In genomic region chr17:80289280-80290073, GRCm38 (mm10) we compare ENCODE assay signal across 8 mouse cellular contexts. TPM values are rescaled to one million over a fixed set of nuclear protein-coding genes. Genes with fewer than 3 reads are reported as not detected.
DNase-seq lines count a peak whose midpoint lies in the region; ATAC-seq and TF ChIP-seq lines count a peak whose summit lies in the region.

No protein-coding gene starts in this region.

- TF ChIP-seq POLR2A in CH12.LX (IDR thresholded peaks at IDR 0.05; ENCODE audit: low read depth, low read length): no peak

- TF ChIP-seq EP300 in CH12.LX (IDR thresholded peaks at IDR 0.05; ENCODE audit: low read length): no peak

- no peak for TF ChIP-seq RAD21 in CH12.LX (IDR thresholded peaks at IDR 0.05; ENCODE audit: low read depth, low read length)

- H3K4me2 ChIP-seq in CH12.LX (ENCODE audit: insufficient read depth, low read depth, poor library complexity, severe bottlenecking): peak overlapping the region; percentile 98
- H3K4me2 ChIP-seq in limb, embryonic 15.5 days: peak overlapping the region; percentile 57
- H3K4me2 ChIP-seq in stomach, embryonic 15.5 days: peak overlapping the region; percentile 70

- H3K4me1 ChIP-seq in heart, embryonic 10.5 days: peaks cover 9% of the 10 kb centered on the region
- peaks cover 3 to 7% of the 10 kb centered on the region in 2 experiments; a peak in 3 of 4 replicates for H3K4me1 ChIP-seq in CH12.LX (ENCODE audit: control insufficient read depth in 1 of 2, insufficient read depth in 2 of 2)
- peaks cover 8% of the 10 kb centered on the region for H3K4me1 ChIP-seq in limb, embryonic 15.5 days
- H3K4me1 ChIP-seq in stomach, embryonic 15.5 days: peaks cover 6% of the 10 kb centered on the region; the same call in 1 of the 2 replicates

- H3K9me3 ChIP-seq in heart, embryonic 10.5 days: no peaks in the 10 kb centered on the region
- H3K9me3 ChIP-seq in CH12.LX (replicated peaks; ENCODE audit: low read length): no peaks in the 10 kb centered on the region
- H3K9me3 ChIP-seq in limb, embryonic 15.5 days: no peaks in the 10 kb centered on the region
- no peaks in the 10 kb centered on the region for H3K9me3 ChIP-seq in stomach, embryonic 15.5 days

- no peak for DNase-seq in heart, embryonic 10.5 days (ENCODE audit: low spot score)
- DNase-seq in heart, adult 8-10 months (ENCODE audit: low spot score): no peak
- DNase-seq in CH12.LX (ENCODE audit: extremely low read depth): no peak
- DNase-seq in urinary bladder, postnatal 4 days (ENCODE audit: low spot score in 2 of 2): no peak
- no peak for DNase-seq in spleen, postnatal 4 days (ENCODE audit: low spot score in 2 of 2)

- H3K27me3 ChIP-seq in heart, embryonic 10.5 days (ENCODE audit: insufficient read depth, poor library complexity, severe bottlenecking): no peaks in the 10 kb centered on the region
- H3K27me3 ChIP-seq in CH12.LX (replicated peaks): no peaks in the 10 kb centered on the region
- no peaks in the 10 kb centered on the region for H3K27me3 ChIP-seq in limb, embryonic 15.5 days
- H3K27me3 ChIP-seq in stomach, embryonic 15.5 days (replicated peaks): no peaks in the 10 kb centered on the region

- peak overlapping the region; percentile 93 for H3K27ac ChIP-seq in heart, embryonic 10.5 days
- H3K27ac ChIP-seq in CH12.LX (ENCODE audit: insufficient read depth, low read depth): peak overlapping the region; percentile 54
- peak overlapping the region; percentile 90 for H3K27ac ChIP-seq in limb, embryonic 15.5 days
- peak overlapping the region; percentile 87 for H3K27ac ChIP-seq in stomach, embryonic 15.5 days

- TF ChIP-seq CTCF in CH12.LX (conservative IDR thresholded peaks at IDR 0.05 in 1 of 2, IDR thresholded peaks at IDR 0.05 in 1 of 2; ENCODE audit: low read depth in 2 of 2, low read length in 2 of 2): no peak

- peak; percentile 34 for ATAC-seq in erythroblast, adult 5-6 weeks (replicated peaks; ENCODE audit: low FRiP score, poor library complexity, severe bottlenecking)
- ATAC-seq in limb, embryonic 15.5 days (ENCODE audit: insufficient number of reproducible peaks, low FRiP score, low TSS enrichment, low read depth): no peak; the same call in 1 of the 2 replicates
- ATAC-seq in stomach, embryonic 15.5 days (ENCODE audit: insufficient read depth, low FRiP score, low read depth): no peak

- 1% methylated on average over 30 of the region's 30 CpGs for WGBS in heart, embryonic 10.5 days
- under 1% methylated on average over 30 of the region's 30 CpGs for WGBS in limb, embryonic 15.5 days
- WGBS in stomach, embryonic 15.5 days: under 1% methylated on average over 30 of the region's 30 CpGs

- dilution Hi-C loops in CH12.LX (cut with MboI; ENCODE audit: extremely low pct_ligation_motif_present, extremely low pct_unique_long_range_greater_than_20kb, low sequenced_read_pairs): no loop called here

- no peaks in the 10 kb centered on the region for H3K36me3 ChIP-seq in heart, embryonic 10.5 days
- H3K36me3 ChIP-seq in CH12.LX (replicated peaks in 1 of 2; ENCODE audit: control insufficient read depth in 1 of 2, insufficient read depth in 1 of 2, low read length in 1 of 2): peaks cover 0 to 3% of the 10 kb centered on the region in 2 experiments
- H3K36me3 ChIP-seq in limb, embryonic 15.5 days: no peaks in the 10 kb centered on the region
- no peaks in the 10 kb centered on the region for H3K36me3 ChIP-seq in stomach, embryonic 15.5 days

- peak overlapping the region; percentile 87 for H3K4me3 ChIP-seq in heart, embryonic 10.5 days
- H3K4me3 ChIP-seq in CH12.LX (replicated peaks in 1 of 3; ENCODE audit: low read depth in 2 of 3, low read length in 2 of 3, poor library complexity in 1 of 3): peak overlapping the region; percentile 91 to 94 (median 92)
- H3K4me3 ChIP-seq in limb, embryonic 15.5 days: peak overlapping the region; percentile 94
- H3K4me3 ChIP-seq in stomach, embryonic 15.5 days (replicated peaks): peak overlapping the region; percentile 89

- peaks cover 23% of the 10 kb centered on the region for H3K79me2 ChIP-seq in CH12.LX (replicated peaks; ENCODE audit: control insufficient read depth, extremely low read depth, insufficient read depth, poor library complexity, severe bottlenecking)

- peak overlapping the region; percentile 63 for H3K9ac ChIP-seq in CH12.LX (ENCODE audit: insufficient read depth, low read depth)
- H3K9ac ChIP-seq in limb, embryonic 15.5 days: peak overlapping the region; percentile 80
- peak overlapping the region; percentile 77 for H3K9ac ChIP-seq in stomach, embryonic 15.5 days

- in situ Hi-C loops in CH12.LX (cut with MboI; ENCODE audit: low pct_ligation_motif_present, low pct_unique_long_range_greater_than_20kb, low sequenced_read_pairs): loop anchor here (25.0 kb wide), 1 partner anchor 273 kb away; no protein-coding TSS in a partner anchor

TF ChIP-seq in CH12.LX, 34 proteins besides CTCF, POLR2A, EP300 and RAD21:
- TF ChIP-seq TCF12 (IDR thresholded peaks at IDR 0.05; ENCODE audit: low read depth, low read length) (no peak), NRF1 (IDR thresholded peaks at IDR 0.05; ENCODE audit: low read depth, low read length) (no peak), JUN (IDR thresholded peaks at IDR 0.05; ENCODE audit: insufficient read depth, low read depth, low read length) (no peak), MXI1 (IDR thresholded peaks at IDR 0.05; ENCODE audit: low read depth, low read length) (0 out of 2 replicates have a peak, but pooled peaks have one; percentile 1), CHD2 (IDR thresholded peaks at IDR 0.05; ENCODE audit: low read length) (no peak), NELFE (IDR thresholded peaks at IDR 0.05; ENCODE audit: low read depth, low read length) (no peak), MAZ (IDR thresholded peaks at IDR 0.05; ENCODE audit: low read depth, low read length) (no peak)
TF ChIP-seq in CH12.LX: peak in this region for 1.

RNA-seq across cellular contexts. Expression of gene Morn2, which starts 0.5 kb away (rescaled TPM):
- polyA plus RNA-seq in heart, embryonic 10.5 days (2016; fragmentation: Nextera tagmentation; extraction: Ambion mirVana): 17.4 and 18.6 TPM in 2 replicates
- 10 to 100 TPM; 13.2 to 17.9 (median 15.3) TPM for total RNA-seq in heart, adult 8-10 months (2022)
- total RNA-seq in CH12.LX (2012; rRNA removed) (18.3 and 18.4 TPM in 2 replicates), CH12.LX (2014; rRNA removed) (13.9 and 14.5 TPM in 2 replicates)
- polyA plus RNA-seq in CH12.LX (2012; ENCODE audit: insufficient read length, low read depth): 17.2 and 18.1 TPM in 2 replicates
- total RNA-seq in erythroblast, adult 5-6 weeks (2015; ENCODE audit: low replicate concordance): not detected in 2 replicates
- total RNA-seq in erythroblast, adult 5-6 weeks (2017; ENCODE audit: low replicate concordance): 3.3 TPM in 1 of 2 replicates, not detected in the other
- 18.8 and 19.0 TPM in 2 replicates for polyA plus RNA-seq in limb, embryonic 15.5 days (2015; fragmentation: Nextera tagmentation; extraction: Ambion mirVana)
- polyA plus RNA-seq in stomach, embryonic 15.5 days (2015; fragmentation: Nextera tagmentation; extraction: Ambion mirVana): 23.9 and 27.8 TPM in 2 replicates

RNA-seq across cellular contexts. Expression of gene Dhx57, which starts 0.8 kb away (rescaled TPM):
- polyA plus RNA-seq in heart, embryonic 10.5 days (2016; fragmentation: Nextera tagmentation; extraction: Ambion mirVana): 12.4 and 12.9 TPM in 2 replicates
- total RNA-seq in heart, adult 8-10 months (2022): 1 to 10 TPM; 4.5 to 7.6 (median 6.1) TPM
- 13.6 and 20.3 TPM in 2 replicates for total RNA-seq in CH12.LX (2012; rRNA removed)
- total RNA-seq in CH12.LX (2014; rRNA removed): 22.0 and 22.4 TPM in 2 replicates
- 19.2 and 21.7 TPM in 2 replicates for polyA plus RNA-seq in CH12.LX (2012; ENCODE audit: insufficient read length, low read depth)
- 1.3 and 7.7 TPM in 2 replicates for total RNA-seq in erythroblast, adult 5-6 weeks (2015; ENCODE audit: low replicate concordance)
- total RNA-seq in erythroblast, adult 5-6 weeks (2017; ENCODE audit: low replicate concordance): 2.0 and 2.4 TPM in 2 replicates
- 19.3 and 21.2 TPM in 2 replicates for polyA plus RNA-seq in limb, embryonic 15.5 days (2015; fragmentation: Nextera tagmentation; extraction: Ambion mirVana)
- 14.6 and 15.8 TPM in 2 replicates for polyA plus RNA-seq in stomach, embryonic 15.5 days (2015; fragmentation: Nextera tagmentation; extraction: Ambion mirVana)

RNA-seq across cellular contexts. Expression of gene Arhgef33, which starts 17.7 kb away (rescaled TPM):
- 0.49 and 0.78 TPM in 2 replicates for polyA plus RNA-seq in heart, embryonic 10.5 days (2016; fragmentation: Nextera tagmentation; extraction: Ambion mirVana)
- under 1 TPM in 1 of 4 experiments, not detected in 3; 0.37 TPM for total RNA-seq in heart, adult 8-10 months (2022)
- total RNA-seq in CH12.LX (2012; rRNA removed) (0.50 and 0.55 TPM in 2 replicates), CH12.LX (2014; rRNA removed) (0.12 TPM in 1 of 2 replicates, not detected in the other)
- polyA plus RNA-seq in CH12.LX (2012; ENCODE audit: insufficient read length, low read depth): not detected in 2 replicates
- total RNA-seq in erythroblast, adult 5-6 weeks (2015; ENCODE audit: low replicate concordance): not detected in 2 replicates
- total RNA-seq in erythroblast, adult 5-6 weeks (2017; ENCODE audit: low replicate concordance): not detected in 2 replicates
- 0.42 and 0.84 TPM in 2 replicates for polyA plus RNA-seq in limb, embryonic 15.5 days (2015; fragmentation: Nextera tagmentation; extraction: Ambion mirVana)
- polyA plus RNA-seq in stomach, embryonic 15.5 days (2015; fragmentation: Nextera tagmentation; extraction: Ambion mirVana): 0.90 and 1.2 TPM in 2 replicates
